Mouse (Mus musculus) kidney, postnatal 25 days (tissue): ENCODE results near the gene Gemin7.

Experiments used
- DNase-seq, 2 experiments: peaks; one replicate each; pipeline ENCODE4 v3.0.0; 2021; ENCODE audit warnings: mixed read lengths in 2 of 2

The Gemin7 gene

GRCm38 (mm10) chr7:19546007-19546406 lies 31.4 kb downstream of the Gemin7 start:
- no peak for DNase-seq

GRCm38 (mm10) chr7:19543584-19543983 lies 33.8 kb downstream of the Gemin7 start:
- no peak for DNase-seq

DNA sequence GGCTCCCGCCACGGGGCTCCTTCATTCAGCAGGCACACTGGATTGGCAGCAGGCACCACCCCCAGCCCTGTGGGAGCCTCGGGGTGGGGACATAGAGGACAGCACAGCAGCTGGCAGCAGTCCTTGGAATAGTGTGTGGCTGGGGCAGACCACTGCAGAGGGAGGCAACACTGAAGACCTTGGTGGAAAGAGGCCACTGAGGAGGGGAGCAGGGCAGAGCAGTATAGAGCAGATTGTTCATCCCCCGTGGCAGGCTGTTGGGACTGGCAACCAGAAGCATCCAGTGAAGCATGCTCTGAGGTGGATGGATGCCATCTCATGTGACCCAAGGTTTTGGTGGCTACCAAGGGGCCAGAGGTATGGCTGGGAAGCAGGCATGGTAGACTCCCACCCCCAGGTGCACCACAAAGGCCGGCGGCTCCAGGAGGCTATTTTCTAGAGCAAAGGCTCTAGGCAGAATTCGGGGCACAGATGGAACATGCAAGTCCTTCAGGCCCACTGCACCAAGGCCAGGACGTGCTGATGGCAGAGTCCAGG lies 35.2 kb downstream of the Gemin7 start:
- peak in 1 of 2 experiments; percentile 68 for DNase-seq

DNA sequence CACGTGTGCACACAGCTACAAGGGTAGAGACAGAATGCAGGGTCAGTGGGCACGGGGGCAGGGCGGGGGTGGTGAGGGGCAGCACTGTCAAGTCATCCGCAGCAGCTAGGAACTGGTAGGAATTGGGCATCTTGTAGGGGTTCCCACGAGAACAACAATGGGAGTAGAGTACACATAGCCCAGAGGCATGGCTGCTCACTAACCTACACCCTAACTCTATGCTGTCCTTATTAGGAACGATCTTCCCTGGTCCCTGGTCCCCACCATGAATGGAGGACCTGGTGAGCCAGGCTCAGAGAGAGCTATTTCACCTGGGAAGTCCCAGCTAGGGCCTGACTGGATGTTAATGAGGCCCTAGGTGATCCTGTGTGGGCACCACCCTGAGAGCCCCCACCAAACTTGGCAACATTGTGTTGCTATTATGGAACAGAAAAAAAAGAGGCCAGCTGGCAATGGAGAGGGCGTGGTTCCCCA lies 35.7 kb downstream of the Gemin7 start:
- no peak for DNase-seq

GRCm38 (mm10) chr7:19540771-19541566 lies 36.4 kb downstream of the Gemin7 start:
- peak in 1 of 2 experiments; percentile 30 for DNase-seq

DNA sequence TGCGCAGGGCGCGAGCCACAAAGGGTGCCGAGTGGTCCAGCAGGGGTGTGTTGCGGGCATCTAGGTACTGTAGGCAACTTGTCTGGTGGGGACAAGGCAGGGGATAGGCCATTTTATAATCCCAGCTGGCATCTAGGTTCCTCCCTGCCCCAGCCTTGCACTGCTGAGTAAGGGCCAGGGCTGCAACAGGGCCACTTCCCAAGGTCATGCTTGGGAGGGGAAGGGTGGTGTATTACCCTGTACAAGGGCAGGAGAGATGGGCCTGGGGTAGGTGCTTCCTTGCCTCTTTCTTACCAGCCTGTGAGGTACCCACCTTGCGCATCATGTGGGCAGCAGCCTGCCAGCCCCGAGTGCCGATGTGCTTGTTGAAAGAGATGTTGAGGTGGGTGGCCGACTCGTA lies 42.7 kb downstream of the Gemin7 start:
- no peak for DNase-seq

DNA sequence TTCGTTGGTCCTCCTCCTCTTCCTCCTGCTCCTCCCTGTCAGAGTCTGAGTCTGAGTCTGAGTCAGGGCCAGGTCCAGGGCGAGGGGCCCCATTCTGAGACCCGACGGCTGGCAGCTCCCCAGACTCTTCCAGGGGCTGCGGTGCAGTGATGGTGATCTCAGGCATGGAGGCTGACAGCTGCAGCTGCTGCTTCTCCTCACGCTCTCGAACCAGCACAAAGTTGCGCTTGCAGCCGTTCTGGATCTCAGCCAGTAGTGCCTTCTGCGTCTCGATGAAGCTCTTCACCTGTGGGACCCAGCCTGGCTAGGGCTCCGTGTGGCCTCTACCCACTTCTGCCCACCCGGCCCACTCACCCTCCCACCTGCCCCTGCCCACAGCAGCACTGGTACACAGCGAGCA lies 45.2 kb downstream of the Gemin7 start:
- no peak for DNase-seq

- no peak for DNase-seq
Observed at GRCm38 (mm10) chr7:19531077-19531476, 46.3 kb downstream of the Gemin7 start.

DNA sequence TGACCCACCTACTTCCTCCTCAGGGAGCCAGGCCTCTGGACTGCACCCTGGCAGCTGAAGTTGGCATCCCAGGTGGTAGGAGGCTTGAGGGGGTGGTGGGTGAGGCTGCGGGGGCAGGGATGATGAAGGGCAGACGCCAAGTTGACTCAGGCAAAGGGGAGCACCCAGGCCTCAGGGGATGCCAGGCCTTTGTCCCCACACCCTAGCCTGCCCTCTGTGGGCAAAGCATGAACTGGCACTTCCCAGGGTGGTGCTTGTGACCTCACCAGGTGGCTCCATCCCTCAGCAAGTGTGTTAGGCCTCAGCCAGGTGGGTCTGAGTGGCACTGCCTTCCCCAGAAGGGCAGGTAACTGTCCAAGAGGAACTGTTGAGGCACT lies 52.3 kb downstream of the Gemin7 start:
- DNase-seq, result no peak

- no peak for DNase-seq
Observed at GRCm38 (mm10) chr7:19524420-19525104, 52.8 kb downstream of the Gemin7 start.

DNA sequence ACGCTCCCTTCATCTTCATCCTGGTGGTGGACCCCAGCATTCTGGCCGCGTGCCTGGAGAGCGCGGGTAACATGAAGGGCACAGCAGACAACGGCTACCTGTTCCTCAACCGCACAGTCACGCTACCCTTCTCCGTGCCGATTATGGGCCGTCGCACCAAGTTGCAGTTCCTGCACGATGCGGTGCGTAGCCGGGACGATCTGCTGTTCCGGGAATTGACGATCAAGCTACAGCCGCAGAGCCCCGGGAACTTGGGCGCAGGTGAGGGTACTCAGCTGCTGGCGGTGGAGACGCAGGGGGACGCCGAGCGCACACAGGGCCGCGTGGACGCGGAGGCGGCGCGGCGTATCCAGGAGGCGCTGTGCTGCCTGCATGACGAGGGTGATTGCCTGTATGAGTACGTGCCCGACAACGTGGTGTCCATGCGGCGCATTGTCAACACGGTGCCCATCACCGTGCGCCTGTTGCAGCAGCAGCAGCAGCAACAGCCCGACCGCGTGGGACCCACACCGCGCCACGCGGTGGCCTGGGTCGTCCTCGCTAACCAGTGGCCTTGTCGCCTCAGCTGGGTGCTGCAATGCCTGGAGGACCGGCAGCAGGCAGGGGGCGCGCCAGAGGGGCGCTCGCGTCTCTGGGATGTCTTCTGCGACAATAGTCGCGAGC lies 53.5 kb downstream of the Gemin7 start:
- DNase-seq, result peak in 1 of 2 experiments; percentile 55

DNA sequence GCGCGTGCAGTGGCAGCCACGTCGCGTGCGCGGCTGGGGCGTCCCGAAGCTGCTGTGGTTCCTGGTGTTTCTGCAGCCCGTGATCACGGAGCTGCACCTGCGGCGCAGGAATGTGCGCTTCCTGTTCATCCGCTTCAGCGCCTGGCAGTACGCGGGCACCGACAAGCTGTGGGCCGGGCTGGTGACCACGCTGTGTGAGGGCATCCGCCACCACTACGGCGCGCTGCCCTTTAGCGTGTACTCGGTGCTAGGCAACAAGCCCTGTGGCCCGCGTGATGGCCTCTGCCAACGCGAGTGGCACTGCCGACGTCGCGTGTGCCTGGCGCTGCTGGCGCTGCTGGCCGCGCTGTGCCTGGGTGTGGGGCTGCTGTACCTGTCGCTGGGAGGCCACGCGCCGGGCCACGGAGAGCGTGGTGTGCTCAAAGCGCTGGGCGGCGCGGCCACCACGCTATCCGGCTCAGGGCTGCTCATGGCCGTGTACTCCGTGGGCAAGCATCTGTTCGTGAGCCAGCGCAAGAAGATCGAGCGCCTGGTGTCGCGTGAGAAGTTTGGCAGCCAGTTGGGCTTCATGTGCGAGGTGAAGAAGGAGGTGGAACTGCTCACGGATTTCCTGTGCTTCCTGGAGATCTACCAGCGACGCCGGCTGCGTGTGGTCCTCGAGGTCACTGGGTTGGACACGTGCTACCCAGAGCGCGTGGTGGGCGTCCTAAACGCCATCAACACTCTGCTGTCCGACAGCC lies 54.2 kb downstream of the Gemin7 start:
- DNase-seq, result no peak

GRCm38 (mm10) chr7:19520032-19520431 lies 57.4 kb downstream of the Gemin7 start:
- no peak for DNase-seq

GRCm38 (mm10) chr7:19517652-19518365 lies 59.6 kb downstream of the Gemin7 start, which contains the start of gene Nkpd1:
TSS of gene Nkpd1 (plus strand) at chr7:19517838.
- DNase-seq, result peak in 1 of 2 experiments; percentile 62
